ENCODE assay signal across 24 mouse cellular contexts in the genomic region with DNA sequence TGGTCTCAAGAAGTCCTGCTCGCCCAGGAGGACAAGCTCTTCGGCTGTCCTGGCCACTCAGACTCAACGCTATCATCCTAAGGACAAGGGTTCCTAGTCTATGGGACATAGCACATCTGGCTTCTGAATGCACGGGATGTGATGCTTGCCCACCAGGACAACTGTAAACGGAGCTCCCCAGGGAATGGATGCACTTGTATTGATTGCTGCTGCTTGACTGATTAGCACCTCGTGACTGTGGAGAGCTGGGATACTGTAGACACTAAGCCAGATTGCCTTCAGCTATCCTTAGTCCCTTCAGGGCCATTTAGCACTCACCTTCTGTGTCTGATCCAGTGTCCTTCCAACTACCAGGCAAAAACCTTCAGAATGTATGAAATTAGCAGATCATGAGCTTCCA. TPM values are rescaled to one million over a fixed set of nuclear protein-coding genes. Genes with fewer than 3 reads are reported as not detected.
DNase-seq lines count a peak whose midpoint lies in the region; ATAC-seq and TF ChIP-seq lines count a peak whose summit lies in the region.
"Had no signal": no experiment of that assay in that cellular context is flagged by ENCODE, and none has a peak within 500 bp of the region (broad histone marks: within the 10 kb centered on the region; RNA-seq: fewer than 3 reads in every experiment).

No protein-coding gene starts in this region.

- peak; percentile 5 for DNase-seq in embryonic facial prominence, embryonic 14.5 days (ENCODE audit: low spot score)
- DNase-seq in embryonic facial prominence, embryonic 10.5 days (ENCODE audit: low spot score): no peak
- no peak for DNase-seq in left cerebral cortex, adult 2 months (ENCODE audit: extremely low spot score in 1 of 2, low spot score in 2 of 2)
- no peak for DNase-seq in left cerebral cortex, postnatal 4 days
- no peak for DNase-seq in liver, postnatal 0 days
- DNase-seq: adrenal gland, adult 8-10 months; adrenal gland, postnatal 14 days; adrenal gland, postnatal 36 days; B cell, adult 2 months; cerebellum, adult 11-12 months; cerebellum, adult 2 months; cerebellum, adult 9-10 months; cerebellum, postnatal 10 days; cerebellum, postnatal 25 days; forebrain, postnatal 0 days had no signal

- no peak for TF ChIP-seq EP300 in liver, postnatal 0 days (IDR thresholded peaks at IDR 0.05; ENCODE audit: low read depth)

- no peak overlapping the region for H3K4me3 ChIP-seq in embryonic facial prominence, embryonic 14.5 days (ENCODE audit: low read depth, low read length)
- no peak overlapping the region for H3K4me3 ChIP-seq in embryonic facial prominence, embryonic 10.5 days
- no peak overlapping the region for H3K4me3 ChIP-seq in left cerebral cortex, adult 2 months
- no peak overlapping the region for H3K4me3 ChIP-seq in liver, postnatal 0 days (ENCODE audit: low read depth, low read length)
- H3K4me3 ChIP-seq: embryonic facial prominence, embryonic 13.5 days; forebrain, embryonic 13.5 days; forebrain, embryonic 15.5 days had no signal

- ATAC-seq in embryonic facial prominence, embryonic 14.5 days (ENCODE audit: low read depth): no peak
- no peak for ATAC-seq in liver, postnatal 0 days
- ATAC-seq: activated CD4-positive, CD25-positive, alpha-beta regulatory T cell, adult 4 months; CD4-positive, CD25-positive, alpha-beta regulatory T cell, adult 4 months; forebrain, embryonic 13.5 days; forebrain, embryonic 15.5 days; forebrain, postnatal 0 days; Patski had no signal

- no peaks in the 10 kb centered on the region for H3K36me3 ChIP-seq in embryonic facial prominence, embryonic 14.5 days (ENCODE audit: control insufficient read depth, insufficient read depth, low read length)
- no peaks in the 10 kb centered on the region for H3K36me3 ChIP-seq in embryonic facial prominence, embryonic 10.5 days (replicated peaks)
- no peaks in the 10 kb centered on the region for H3K36me3 ChIP-seq in liver, postnatal 0 days (replicated peaks; ENCODE audit: insufficient read depth, low read length)
- H3K36me3 ChIP-seq: embryonic facial prominence, embryonic 13.5 days; forebrain, embryonic 15.5 days; G1E had no signal

- TF ChIP-seq CTCF in left cerebral cortex, adult 2 months (IDR thresholded peaks at IDR 0.05): no peak
- TF ChIP-seq CTCF in liver, postnatal 0 days (IDR thresholded peaks at IDR 0.05; ENCODE audit: low read depth): no peak

- no peak overlapping the region for H3K27ac ChIP-seq in embryonic facial prominence, embryonic 14.5 days (replicated peaks; ENCODE audit: low read depth, low read length)
- H3K27ac ChIP-seq in embryonic facial prominence, embryonic 10.5 days (replicated peaks): no peak overlapping the region
- H3K27ac ChIP-seq in left cerebral cortex, adult 2 months: 0 out of 2 replicates have a peak overlapping the region, but pooled peaks have one; percentile 55
- no peak overlapping the region for H3K27ac ChIP-seq in liver, postnatal 0 days (ENCODE audit: low read depth)
- H3K27ac ChIP-seq: embryonic facial prominence, embryonic 13.5 days; forebrain, embryonic 13.5 days had no signal

- 66% methylated on average over 6 of the region's 6 CpGs for WGBS in embryonic facial prominence, embryonic 14.5 days
- 77% methylated on average over 6 of the region's 6 CpGs for whole genome bisulfite sequencing in embryonic facial prominence, embryonic 10.5 days
- WGBS in liver, postnatal 0 days (ENCODE audit: insufficient replicate concordance): 61% methylated on average over 6 of the region's 6 CpGs

- H3K9me3 ChIP-seq in embryonic facial prominence, embryonic 14.5 days (ENCODE audit: control insufficient read depth, low read length): no peaks in the 10 kb centered on the region
- no peaks in the 10 kb centered on the region for H3K9me3 ChIP-seq in embryonic facial prominence, embryonic 10.5 days
- H3K9me3 ChIP-seq in liver, postnatal 0 days (ENCODE audit: low read length): no peaks in the 10 kb centered on the region
- H3K9me3 ChIP-seq: embryonic facial prominence, embryonic 13.5 days; forebrain, embryonic 13.5 days; forebrain, embryonic 15.5 days; G1E had no signal

- no peak overlapping the region for H3K9ac ChIP-seq in embryonic facial prominence, embryonic 14.5 days (ENCODE audit: low read depth, low read length)
- no peak overlapping the region for H3K9ac ChIP-seq in liver, postnatal 0 days (replicated peaks)
- H3K9ac ChIP-seq: embryonic facial prominence, embryonic 13.5 days; forebrain, embryonic 13.5 days; forebrain, embryonic 15.5 days; forebrain, postnatal 0 days had no signal

- H3K4me2 ChIP-seq in embryonic facial prominence, embryonic 14.5 days (ENCODE audit: low read depth, low read length): no peak overlapping the region
- H3K4me2 ChIP-seq in liver, postnatal 0 days (ENCODE audit: low read depth, low read length): no peak overlapping the region
- H3K4me2 ChIP-seq: embryonic facial prominence, embryonic 13.5 days; forebrain, embryonic 13.5 days; forebrain, embryonic 15.5 days had no signal

- intact Hi-C loops in left cerebral cortex, adult 2 months (cut with DNase I): no loop called here
- intact Hi-C loops in left cerebral cortex, postnatal 4 days (cut with DNase I): loop anchor here (10.0 kb wide), 1 partner anchor 440 kb away; no protein-coding TSS in a partner anchor

- H3K27me3 ChIP-seq in embryonic facial prominence, embryonic 14.5 days (replicated peaks; ENCODE audit: control insufficient read depth, insufficient read depth, low read length): no peaks in the 10 kb centered on the region
- no peaks in the 10 kb centered on the region for H3K27me3 ChIP-seq in embryonic facial prominence, embryonic 10.5 days (replicated peaks; ENCODE audit: low read depth, poor library complexity, severe bottlenecking)
- H3K27me3 ChIP-seq in liver, postnatal 0 days (ENCODE audit: insufficient read depth, low read length): no peaks in the 10 kb centered on the region
- H3K27me3 ChIP-seq: CH12.LX; forebrain, embryonic 13.5 days; forebrain, embryonic 15.5 days had no signal

- H3K4me1 ChIP-seq in embryonic facial prominence, embryonic 14.5 days (ENCODE audit: control insufficient read depth, insufficient read depth, low read length): no peaks in the 10 kb centered on the region
- H3K4me1 ChIP-seq in embryonic facial prominence, embryonic 10.5 days: no peaks in the 10 kb centered on the region
- no peaks in the 10 kb centered on the region for H3K4me1 ChIP-seq in liver, postnatal 0 days (ENCODE audit: insufficient read depth)
- H3K4me1 ChIP-seq: embryonic facial prominence, embryonic 13.5 days had no signal

RNA-seq across cellular contexts. Expression of a gene that starts 26.3 kb away (rescaled TPM):
- 0.47 and 1.3 TPM in 2 replicates for polyA plus RNA-seq in embryonic facial prominence, embryonic 14.5 days (2014; fragmentation: Nextera tagmentation; extraction: Ambion mirVana)
- polyA plus RNA-seq in embryonic facial prominence, embryonic 10.5 days (2016; fragmentation: Nextera tagmentation; extraction: Ambion mirVana): 0.27 and 0.28 TPM in 2 replicates
- 1 to 10 TPM; 4.8 to 6.3 TPM for total RNA-seq in left cerebral cortex, adult 2 months (2021)
- total RNA-seq in left cerebral cortex, postnatal 4 days (2021): 1 to 10 TPM; 1.1 to 1.2 TPM
- polyA plus RNA-seq in liver, postnatal 0 days (2015; fragmentation: Nextera tagmentation; extraction: Ambion mirVana): not detected in 2 replicates
- polyA plus RNA-seq: embryonic facial prominence, embryonic 11.5 days; embryonic facial prominence, embryonic 13.5 days; G1E; Patski had no signal
